9 mouse cellular contexts compared by ENCODE assay signal in the genomic region with DNA sequence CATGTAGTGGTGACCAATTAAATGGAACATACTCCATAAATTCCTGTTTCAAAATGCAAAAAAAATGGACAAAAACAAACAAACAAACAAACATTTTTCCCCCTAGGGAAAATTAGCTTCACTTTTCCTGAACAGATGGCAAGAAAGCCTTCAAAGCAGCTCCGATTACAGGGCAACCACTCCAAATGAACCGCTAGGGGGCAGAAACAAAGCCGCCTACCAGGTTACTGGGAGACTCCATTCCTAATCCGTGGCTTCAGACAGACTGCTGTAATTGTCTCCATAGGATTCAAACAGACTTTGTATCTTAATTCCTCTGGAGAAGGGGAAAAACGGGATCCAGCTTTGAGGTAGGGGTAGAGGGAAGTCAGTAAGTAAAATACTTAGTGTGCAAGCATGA.
DNase-seq lines count a peak whose midpoint lies in the region; ATAC-seq and TF ChIP-seq lines count a peak whose summit lies in the region.
"Had no signal": no experiment of that assay in that cellular context is flagged by ENCODE, and none has a peak within 500 bp of the region (broad histone marks: within the 10 kb centered on the region; RNA-seq: fewer than 3 reads in every experiment).

No protein-coding gene starts in this region.

- no peak overlapping the region for H3K4me2 ChIP-seq in heart, postnatal 0 days (ENCODE audit: low read depth, low read length)
- H3K4me2 ChIP-seq in limb, embryonic 11.5 days (ENCODE audit: low read depth, severe bottlenecking), result no peak overlapping the region
- H3K4me2 ChIP-seq: heart, embryonic 15.5 days had no signal

- no peaks in the 10 kb centered on the region for H3K9me3 ChIP-seq in heart, postnatal 0 days (replicated peaks; ENCODE audit: control insufficient read depth, low read length)
- H3K9me3 ChIP-seq in limb, embryonic 11.5 days (ENCODE audit: control insufficient read depth, low read length), result no peaks in the 10 kb centered on the region
- H3K9me3 ChIP-seq: heart, embryonic 15.5 days had no signal

- peak; percentile 13 for DNase-seq in heart, postnatal 0 days (ENCODE audit: low spot score)
- no peak for DNase-seq in heart, adult 8-10 months (ENCODE audit: low spot score)
- peak; percentile 4 for DNase-seq in ovary, postnatal 36 days (ENCODE audit: low spot score)
- no peak for DNase-seq in ovary, postnatal 10 days (ENCODE audit: low spot score)
- DNase-seq in cerebellum, adult 11-12 months, result peak; percentile 11
- DNase-seq in limb, embryonic 11.5 days (ENCODE audit: low spot score), result peak; percentile 46
- no peak for DNase-seq in frontal cortex, postnatal 36 days (ENCODE audit: low spot score in 2 of 2)

- WGBS in heart, postnatal 0 days, result 17% methylated on average over 5 of the region's 5 CpGs
- 18% methylated on average over 5 of the region's 5 CpGs for WGBS in limb, embryonic 11.5 days

- H3K27ac ChIP-seq in heart, postnatal 0 days (ENCODE audit: low read depth), result no peak overlapping the region
- no peak overlapping the region for H3K27ac ChIP-seq in limb, embryonic 11.5 days (replicated peaks; ENCODE audit: low read depth, low read length)
- H3K27ac ChIP-seq: heart, embryonic 15.5 days had no signal

- no peak for ATAC-seq in heart, postnatal 0 days (ENCODE audit: insufficient read depth, low read depth)
- ATAC-seq in limb, embryonic 11.5 days (ENCODE audit: insufficient number of reproducible peaks, low FRiP score, low TSS enrichment, low read depth), result no peak
- ATAC-seq in megakaryocyte, adult 5-6 weeks (ENCODE audit: poor library complexity, severe bottlenecking), result no peak

- H3K36me3 ChIP-seq in heart, postnatal 0 days (replicated peaks; ENCODE audit: control insufficient read depth, insufficient read depth, low read length), result no peaks in the 10 kb centered on the region
- H3K36me3 ChIP-seq in limb, embryonic 11.5 days (ENCODE audit: control insufficient read depth, insufficient read depth, low read length), result no peaks in the 10 kb centered on the region
- H3K36me3 ChIP-seq: heart, embryonic 15.5 days had no signal

- no peaks in the 10 kb centered on the region for H3K4me1 ChIP-seq in heart, postnatal 0 days (ENCODE audit: control insufficient read depth, insufficient read depth)
- no peaks in the 10 kb centered on the region for H3K4me1 ChIP-seq in limb, embryonic 11.5 days (ENCODE audit: control insufficient read depth, insufficient read depth, low read length)
- H3K4me1 ChIP-seq: heart, embryonic 15.5 days had no signal

- H3K9ac ChIP-seq in heart, postnatal 0 days (replicated peaks; ENCODE audit: low read depth, low read length), result no peak overlapping the region
- H3K9ac ChIP-seq in limb, embryonic 11.5 days (ENCODE audit: low read length), result no peak overlapping the region
- H3K9ac ChIP-seq: heart, embryonic 15.5 days had no signal

- H3K4me3 ChIP-seq in heart, postnatal 0 days (ENCODE audit: low read depth, low read length), result no peak overlapping the region
- no peak overlapping the region for H3K4me3 ChIP-seq in limb, embryonic 11.5 days (ENCODE audit: low read depth, low read length)
- H3K4me3 ChIP-seq: heart, embryonic 15.5 days had no signal

- no peaks in the 10 kb centered on the region for H3K27me3 ChIP-seq in heart, postnatal 0 days (ENCODE audit: control insufficient read depth, insufficient read depth, low read length)
- no peaks in the 10 kb centered on the region for H3K27me3 ChIP-seq in limb, embryonic 11.5 days (ENCODE audit: control insufficient read depth, insufficient read depth, low read length)

- TF ChIP-seq CTCF in heart, postnatal 0 days (IDR thresholded peaks at IDR 0.05; ENCODE audit: low read depth), result peak; percentile 41

- TF ChIP-seq EP300 in heart, postnatal 0 days (IDR thresholded peaks at IDR 0.05; ENCODE audit: low read depth), result no peak

Comparison
In these comparisons a context has a peak if more than half of its experiments do, and no peak if none do; other contexts are left out.
1. DNase-seq: peak in heart, postnatal 0 days (single experiment), ovary, postnatal 36 days (single experiment), cerebellum, adult 11-12 months (single experiment) and limb, embryonic 11.5 days (single experiment); none in heart, adult 8-10 months (single experiment), ovary, postnatal 10 days (single experiment) and frontal cortex, postnatal 36 days (0 of 2).